Mouse (Mus musculus) ES-E14 (cell line): ENCODE results near the gene S1pr2.

ENCODE experiments used
- CHD2 ChIP-seq: IDR thresholded peaks from 2 replicates; pipeline ENCODE4 v1.6.1; 2014; ENCODE audit warnings: mild to moderate bottlenecking, low read depth, low read length, inconsistent platforms
- ZNF384 ChIP-seq: IDR thresholded peaks from 2 replicates; pipeline ENCODE4 v1.6.1; 2012; ENCODE audit warnings: low read depth, low read length, inconsistent platforms

DNA sequence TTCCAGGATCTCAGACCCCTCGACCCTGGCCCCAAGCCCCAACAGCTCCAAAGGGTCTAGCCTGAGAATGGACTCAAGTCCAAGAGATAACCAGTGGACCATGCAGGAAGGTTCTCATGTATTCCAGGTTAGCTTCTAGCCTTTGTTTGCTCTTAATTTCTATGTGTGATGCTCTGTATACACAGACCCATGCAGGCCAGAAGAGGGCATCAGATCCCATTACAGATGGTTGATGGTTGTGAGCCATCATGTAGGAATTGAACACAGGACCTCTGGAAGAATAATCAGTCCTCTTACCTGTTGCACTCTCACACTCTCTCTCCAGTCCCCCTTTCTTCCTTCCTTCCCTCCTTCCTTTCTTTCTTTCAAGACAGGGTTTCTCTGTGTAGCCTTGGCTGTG, 35.8 kb upstream of the S1pr2 start:
- TF ChIP-seq ZNF384 = no peak
- no peak for TF ChIP-seq CHD2
